Mouse (Mus musculus): ENCODE measurements around the gene Gm20532.
A peak's percentile ranks its signal among the peaks of the same experiment; 100 is the strongest.

Gene Gm20532

DNA sequence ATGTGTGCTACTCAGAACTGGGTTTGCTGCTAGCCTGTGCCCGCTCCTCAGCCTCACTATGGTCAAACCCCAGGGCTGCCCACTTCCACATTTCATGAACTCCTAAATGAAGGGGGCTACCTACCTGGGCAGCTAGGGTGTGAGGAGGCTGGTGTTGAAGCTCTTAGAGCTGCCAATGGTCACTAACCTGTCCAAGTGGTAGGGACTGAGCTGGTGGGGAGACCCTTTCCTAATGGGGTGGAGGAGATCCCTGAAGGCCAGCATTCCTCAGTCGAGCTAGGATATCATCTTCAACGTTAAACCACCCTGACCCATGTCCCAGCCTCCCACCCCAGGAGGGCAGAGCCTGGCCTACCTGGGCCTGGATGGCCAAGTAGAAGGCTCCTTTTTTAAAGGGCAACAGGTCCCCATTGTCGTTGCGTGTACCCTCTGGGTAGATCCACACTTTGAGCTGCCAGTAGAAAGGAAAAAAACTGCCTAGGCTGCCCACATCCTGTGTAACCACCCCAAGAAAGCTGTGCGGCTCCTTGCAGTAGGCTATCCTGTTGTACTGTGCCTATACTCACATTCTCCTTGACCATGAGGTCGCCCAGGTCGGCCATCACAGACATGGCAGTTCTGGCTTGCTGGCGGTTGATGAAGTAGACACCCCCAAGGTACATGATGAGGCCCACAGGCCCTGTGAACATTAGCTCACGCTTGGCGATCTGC, 9.4 kb downstream of the Gm20532 start:
- DNase-seq (ENCODE audit: low read depth), result no peak

DNA sequence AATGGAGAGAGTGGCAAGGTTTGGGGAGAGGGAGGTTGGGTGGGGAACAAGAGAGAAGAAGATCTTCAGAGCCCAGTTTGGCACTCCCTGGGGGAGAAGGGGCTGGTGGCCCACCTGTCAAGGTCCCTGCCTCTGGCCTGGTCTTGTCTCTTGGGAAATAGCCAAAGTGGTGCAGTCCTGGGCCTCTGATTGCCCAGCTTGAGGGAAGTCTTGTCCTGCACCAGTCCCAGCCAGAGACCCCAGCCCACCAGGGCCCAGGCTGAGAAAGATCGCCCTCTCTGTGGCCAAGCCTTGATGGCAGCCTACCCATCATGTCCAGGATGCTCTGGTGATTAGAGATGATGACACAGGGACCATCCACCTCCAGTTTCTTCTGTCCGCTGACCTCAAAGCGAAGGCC, 10.5 kb downstream of the Gm20532 start:
- DNase-seq (ENCODE audit: low read depth), result no peak

GRCm38 (mm10) chr2:26597810-26598209, 11.4 kb downstream of the Gm20532 start:
- DNase-seq (ENCODE audit: low read depth), result no peak

DNA sequence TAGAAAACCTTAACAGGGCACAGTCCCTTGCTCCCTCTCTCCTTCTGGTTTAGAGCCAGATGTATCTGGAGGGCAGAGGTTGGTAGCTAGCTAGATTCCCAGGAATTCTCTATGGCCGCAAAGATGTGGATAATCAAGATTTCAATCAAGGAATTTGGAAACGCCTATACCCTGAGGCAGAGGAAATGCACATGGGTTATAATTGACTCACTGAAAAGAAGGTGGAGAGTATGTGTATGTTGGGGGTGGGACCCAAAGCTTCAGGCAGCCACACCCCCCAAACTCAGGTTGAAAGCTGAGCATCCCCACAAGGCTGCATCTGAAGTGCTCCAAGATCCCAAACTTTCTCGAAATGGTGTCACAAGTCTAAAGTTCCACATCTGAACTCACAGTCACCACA, 12.0 kb downstream of the Gm20532 start:
- no peak for DNase-seq (ENCODE audit: low read depth)

DNA sequence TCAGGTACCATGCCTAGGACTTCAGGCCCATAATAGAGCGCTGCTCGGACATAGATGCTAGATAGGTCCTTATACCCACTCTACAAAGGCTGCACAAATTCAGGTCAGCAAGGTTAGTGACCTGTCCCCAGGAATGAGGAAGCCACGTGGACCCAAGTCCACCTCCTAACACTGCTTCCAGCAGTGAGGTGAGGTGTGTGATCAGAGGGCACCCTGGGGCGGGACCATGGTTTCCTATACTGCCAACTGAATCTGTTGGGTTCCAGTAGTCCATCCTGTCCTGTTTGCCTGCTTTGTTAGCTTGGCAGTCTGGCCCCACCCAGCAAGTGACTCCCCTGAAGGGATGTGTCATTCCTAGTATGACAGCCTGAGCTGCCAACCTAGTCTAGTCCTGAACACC, 13.5 kb downstream of the Gm20532 start:
- DNase-seq (ENCODE audit: low read depth), result no peak

DNA sequence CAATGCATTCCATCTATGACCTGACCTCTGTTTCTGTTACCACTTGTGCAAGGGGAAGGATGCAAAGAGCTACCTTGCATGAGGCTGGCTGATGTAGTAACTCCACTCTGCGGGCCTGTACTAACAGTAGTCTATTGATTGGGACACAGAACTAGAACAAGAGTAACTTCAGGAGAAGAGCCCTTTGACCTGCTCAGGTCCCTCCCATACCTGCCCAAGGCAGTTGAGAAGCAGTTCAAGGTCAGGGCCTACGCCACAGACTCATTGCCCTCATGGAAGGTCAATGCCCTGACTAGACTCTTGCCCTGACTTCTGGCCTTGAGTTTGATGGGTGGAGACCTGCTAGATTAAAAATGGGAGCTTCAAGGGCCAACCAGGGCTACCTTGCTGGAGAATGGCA, 14.2 kb downstream of the Gm20532 start:
- DNase-seq (ENCODE audit: low read depth), result no peak

GRCm38 (mm10) chr2:26601595-26601994, 15.2 kb downstream of the Gm20532 start:
- DNase-seq (ENCODE audit: low read depth), result no peak

GRCm38 (mm10) chr2:26602631-26603030, 16.2 kb downstream of the Gm20532 start:
- DNase-seq (ENCODE audit: low read depth), result no peak

DNA sequence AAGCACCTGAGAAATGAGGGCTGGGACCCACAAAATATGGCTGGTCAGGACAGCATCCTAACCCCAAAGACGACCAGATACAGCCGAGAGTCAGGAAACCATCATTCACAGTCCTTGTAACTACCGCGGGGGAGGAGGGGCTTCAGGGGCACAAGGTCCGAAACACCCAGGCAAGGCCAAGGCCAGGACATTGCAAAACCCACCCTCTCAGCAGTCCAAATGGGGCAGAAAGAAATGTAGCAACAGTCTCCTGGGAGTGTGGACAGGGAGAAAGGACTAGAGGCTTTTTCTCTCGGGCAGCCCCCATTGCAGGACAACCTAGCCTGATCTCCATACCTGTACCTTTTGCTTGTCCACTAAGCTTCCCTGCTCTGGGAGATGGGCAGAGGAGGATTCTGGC, 16.7 kb downstream of the Gm20532 start:
- DNase-seq (ENCODE audit: low read depth), result no peak

GRCm38 (mm10) chr2:26603720-26604671, 17.6 kb downstream of the Gm20532 start, which contains the start of gene Agpat2:
TSS of gene Agpat2 (minus strand) at chr2:26604417.
- DNase-seq (ENCODE audit: low read depth), result peak; percentile 39

DNA sequence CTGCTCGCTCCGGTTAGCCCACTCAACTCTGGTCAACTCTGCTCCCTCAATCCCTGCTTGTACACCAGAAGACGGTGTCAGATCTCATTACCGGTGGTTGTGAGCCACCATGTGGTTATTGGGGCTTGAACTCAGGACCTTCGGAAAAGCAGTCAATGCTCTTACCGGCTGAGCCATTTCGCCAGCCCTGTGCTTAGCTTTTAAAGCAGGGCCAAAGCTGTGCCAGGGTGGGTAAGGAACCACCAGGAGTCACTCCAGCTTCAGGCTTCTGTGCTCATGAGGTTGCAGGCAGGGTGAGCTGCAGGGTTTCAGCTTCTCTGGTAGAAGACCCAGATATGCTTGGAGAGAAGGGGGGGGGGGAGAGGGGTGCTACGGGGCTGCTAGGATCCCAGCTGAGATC, 18.9 kb downstream of the Gm20532 start:
- DNase-seq (ENCODE audit: low read depth), result no peak

- no peak for DNase-seq (ENCODE audit: low read depth)
These were observed 20.1 kb downstream of the Gm20532 start for GRCm38 (mm10) chr2:26606579-26606978.

GRCm38 (mm10) chr2:26607056-26607910, 20.8 kb downstream of the Gm20532 start:
- no peak for DNase-seq (ENCODE audit: low read depth)

DNA sequence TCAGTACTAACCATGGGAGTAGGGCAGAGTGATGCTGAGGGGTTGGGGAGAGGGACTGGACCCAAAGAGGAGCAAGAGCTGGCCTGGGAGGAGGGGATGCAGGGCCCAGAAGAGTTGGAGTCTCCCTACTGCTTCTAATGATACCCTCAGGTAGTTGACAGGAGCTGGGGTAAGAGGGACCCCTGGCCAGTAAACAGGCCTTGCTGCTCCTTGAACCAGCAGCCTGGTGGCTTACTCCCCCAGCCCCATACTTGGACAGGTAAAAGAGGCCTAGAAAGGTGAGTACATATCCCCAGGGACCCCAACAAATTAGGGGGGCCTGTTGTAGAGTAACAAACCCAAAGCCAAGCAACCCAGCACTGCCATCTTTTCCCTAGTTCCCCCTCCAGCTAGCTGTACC, 22.3 kb downstream of the Gm20532 start:
- no peak for DNase-seq (ENCODE audit: low read depth)

GRCm38 (mm10) chr2:26609261-26609661, 22.8 kb downstream of the Gm20532 start:
- DNase-seq (ENCODE audit: low read depth), result no peak

DNA sequence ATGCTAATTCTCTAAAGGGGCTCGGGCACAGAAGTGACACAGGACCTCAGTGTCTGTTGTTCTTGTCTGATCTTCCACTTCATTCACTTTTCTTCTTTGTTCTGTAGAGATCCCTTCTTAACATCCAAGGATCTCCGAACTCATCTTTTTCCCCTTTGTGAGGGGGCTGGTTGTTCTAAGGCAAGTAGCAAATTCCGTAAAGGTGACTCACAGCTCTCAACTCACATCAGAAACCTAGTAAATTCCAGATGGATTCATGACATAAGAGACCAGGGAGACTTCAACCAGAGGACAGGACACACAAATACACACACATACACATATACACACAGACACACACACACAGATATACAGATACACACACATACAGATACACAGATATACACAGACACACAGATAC, 24.1 kb downstream of the Gm20532 start:
- no peak for DNase-seq (ENCODE audit: low read depth)

GRCm38 (mm10) chr2:26611054-26611453, 24.6 kb downstream of the Gm20532 start:
- DNase-seq (ENCODE audit: low read depth), result no peak

DNA sequence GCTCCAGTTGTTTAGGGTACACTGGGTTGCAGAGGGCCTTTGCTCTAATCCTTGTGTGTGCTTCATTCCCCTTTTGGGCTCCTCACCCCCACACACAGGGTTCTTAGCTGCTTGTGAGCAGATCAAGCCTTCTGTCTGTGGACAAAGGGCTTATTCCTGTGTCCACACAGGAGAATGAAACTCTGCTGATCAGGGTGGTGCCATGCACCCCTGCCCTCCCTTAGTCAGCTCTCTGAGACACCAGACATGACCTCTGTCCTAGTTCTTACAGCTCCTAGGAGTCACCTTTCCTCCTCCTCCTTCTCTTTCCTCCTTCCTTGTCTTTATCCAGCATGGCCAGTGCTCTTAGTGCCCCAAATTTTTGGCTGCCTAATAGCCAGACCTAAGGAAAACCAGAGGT, 25.5 kb downstream of the Gm20532 start:
- no peak for DNase-seq (ENCODE audit: low read depth)

- no peak for DNase-seq (ENCODE audit: low read depth)
These were observed 28.5 kb downstream of the Gm20532 start for GRCm38 (mm10) chr2:26614903-26615302.

GRCm38 (mm10) chr2:26615459-26616124, 29.2 kb downstream of the Gm20532 start:
- DNase-seq (ENCODE audit: low read depth), result no peak

- DNase-seq (ENCODE audit: low read depth), result no peak
These were observed 30.9 kb downstream of the Gm20532 start for GRCm38 (mm10) chr2:26617331-26617730.

DNA sequence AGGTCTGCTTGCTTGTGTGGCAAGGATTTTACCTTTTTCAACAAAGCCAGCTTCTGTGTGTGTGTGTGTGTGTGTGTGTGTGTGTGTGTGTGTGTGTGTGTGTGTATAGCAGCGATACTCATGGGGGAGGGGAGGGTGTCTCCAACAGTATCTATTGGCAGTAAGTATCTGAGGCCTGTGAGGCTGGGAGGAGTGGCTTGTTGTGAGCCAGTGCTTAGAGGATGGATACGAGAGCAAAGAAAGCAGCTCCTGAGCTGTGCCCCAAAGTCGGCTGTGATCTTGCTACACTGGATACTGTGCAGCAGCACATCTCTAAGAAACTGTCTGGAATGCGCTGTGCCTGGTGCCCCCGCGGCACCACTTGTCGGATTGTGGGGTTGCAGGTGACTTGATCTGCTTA, 31.5 kb downstream of the Gm20532 start:
- DNase-seq (ENCODE audit: low read depth), result no peak
